Comparison of ENCODE assay signal across 13 mouse cellular contexts in genomic region chr13:40649096-40650035, GRCm38 (mm10).
DNase-seq lines count a peak whose midpoint lies in the region; ATAC-seq and TF ChIP-seq lines count a peak whose summit lies in the region.
"Had no signal": no experiment of that assay in that cellular context is flagged by ENCODE, and none has a peak within 500 bp of the region (broad histone marks: within the 10 kb centered on the region; RNA-seq: fewer than 3 reads in every experiment).

No protein-coding gene starts in this region.

- no peak overlapping the region for H3K27ac ChIP-seq in heart, embryonic 11.5 days (ENCODE audit: low read depth, low read length)
- H3K27ac ChIP-seq in ES-E14 (ENCODE audit: insufficient read depth, low read depth, low read length, poor library complexity, severe bottlenecking), result no peak overlapping the region
- no peak overlapping the region for H3K27ac ChIP-seq in forebrain, embryonic 16.5 days (ENCODE audit: low read length)
- H3K27ac ChIP-seq in midbrain, embryonic 12.5 days (replicated peaks), result no peak overlapping the region
- H3K27ac ChIP-seq: left cerebral cortex, adult 2 months; liver, embryonic 15.5 days had no signal

- no peak for DNase-seq in heart, adult 9 months (ENCODE audit: low spot score in 2 of 2)
- peak; percentile 73 for DNase-seq in ES-E14 (ENCODE audit: low read depth, low spot score)
- DNase-seq in frontal cortex, postnatal 10 days (ENCODE audit: low spot score in 2 of 2), result no peak
- DNase-seq in adrenal gland, adult 8-10 months, result no peak
- DNase-seq in cerebellum, postnatal 4 days (ENCODE audit: low spot score in 2 of 2), result no peak
- DNase-seq: cerebellum, adult 11 months; gastrocnemius, postnatal 36 days; kidney, adult 2 months had no signal

- ATAC-seq in heart, embryonic 11.5 days (replicated peaks; ENCODE audit: insufficient number of reproducible peaks, low FRiP score, low TSS enrichment), result no peak
- no peak for ATAC-seq in forebrain, embryonic 16.5 days
- peak; percentile 70 for ATAC-seq in midbrain, embryonic 12.5 days (ENCODE audit: low FRiP score, low read depth)

- H3K9ac ChIP-seq in heart, embryonic 11.5 days (ENCODE audit: low read depth, low read length), result 0 out of 2 replicates have a peak overlapping the region, but pooled peaks have one; percentile 34
- no peak overlapping the region for H3K9ac ChIP-seq in ES-E14 (ENCODE audit: insufficient read depth, low read depth, low read length, poor library complexity, severe bottlenecking)
- no peak overlapping the region for H3K9ac ChIP-seq in forebrain, embryonic 16.5 days (replicated peaks; ENCODE audit: low read depth, low read length)
- no peak overlapping the region; the same call in 1 of the 2 replicates for H3K9ac ChIP-seq in midbrain, embryonic 12.5 days (replicated peaks)
- H3K9ac ChIP-seq: liver, embryonic 15.5 days had no signal

- no peak overlapping the region for H3K4me3 ChIP-seq in heart, embryonic 11.5 days (ENCODE audit: low read depth, low read length)
- no peak overlapping the region for H3K4me3 ChIP-seq in ES-E14 (ENCODE audit: insufficient read depth in 1 of 2, low read depth in 1 of 2, low read length in 2 of 2, poor library complexity in 1 of 2, severe bottlenecking in 1 of 2)
- no peak overlapping the region for H3K4me3 ChIP-seq in forebrain, embryonic 16.5 days (replicated peaks; ENCODE audit: low read length)
- H3K4me3 ChIP-seq in midbrain, embryonic 12.5 days, result no peak overlapping the region
- H3K4me3 ChIP-seq: left cerebral cortex, adult 2 months; liver, embryonic 15.5 days had no signal

- H3K36me3 ChIP-seq in heart, embryonic 11.5 days (ENCODE audit: control insufficient read depth, insufficient read depth, low read length), result no peaks in the 10 kb centered on the region
- H3K36me3 ChIP-seq in ES-E14 (ENCODE audit: control insufficient read depth, insufficient read depth, low read length, poor library complexity, severe bottlenecking), result no peaks in the 10 kb centered on the region
- no peaks in the 10 kb centered on the region for H3K36me3 ChIP-seq in forebrain, embryonic 16.5 days (ENCODE audit: control insufficient read depth, insufficient read depth)
- H3K36me3 ChIP-seq in midbrain, embryonic 12.5 days, result no peaks in the 10 kb centered on the region
- H3K36me3 ChIP-seq: liver, embryonic 15.5 days had no signal

- peak overlapping the region; percentile 29; the same call in 1 of the 2 replicates for H3K4me2 ChIP-seq in heart, embryonic 11.5 days
- 0 out of 2 replicates have a peak overlapping the region, but pooled peaks have one; percentile 3 for H3K4me2 ChIP-seq in forebrain, embryonic 16.5 days (ENCODE audit: low read length)
- H3K4me2 ChIP-seq in midbrain, embryonic 12.5 days (replicated peaks), result peak overlapping the region; percentile 34
- H3K4me2 ChIP-seq: liver, embryonic 15.5 days had no signal

- no peaks in the 10 kb centered on the region for H3K27me3 ChIP-seq in heart, embryonic 11.5 days (ENCODE audit: control insufficient read depth, insufficient read depth, low read length)
- no peaks in the 10 kb centered on the region for H3K27me3 ChIP-seq in forebrain, embryonic 16.5 days (replicated peaks; ENCODE audit: control insufficient read depth, insufficient read depth, low read length)
- peaks cover 15% of the 10 kb centered on the region; the same call in 1 of the 2 replicates for H3K27me3 ChIP-seq in midbrain, embryonic 12.5 days
- H3K27me3 ChIP-seq: liver, embryonic 15.5 days had no signal

- WGBS in heart, embryonic 11.5 days (ENCODE audit: insufficient replicate concordance), result 44% methylated on average over 10 of the region's 10 CpGs
- 33% methylated on average over 10 of the region's 10 CpGs for WGBS in forebrain, embryonic 16.5 days
- 27% methylated on average over 10 of the region's 10 CpGs for WGBS in midbrain, embryonic 12.5 days

- in situ Hi-C loops in ES-E14 (cut with MboI; ENCODE audit: low sequenced_read_pairs in 2 of 2, unreplicated experiment in 2 of 2), result no loop called here

- no peaks in the 10 kb centered on the region for H3K9me3 ChIP-seq in heart, embryonic 11.5 days (replicated peaks; ENCODE audit: control insufficient read depth, low read length)
- H3K9me3 ChIP-seq in ES-E14 (ENCODE audit: control insufficient read depth, insufficient read depth, low read depth, low read length), result no peaks in the 10 kb centered on the region
- no peaks in the 10 kb centered on the region for H3K9me3 ChIP-seq in forebrain, embryonic 16.5 days (ENCODE audit: control insufficient read depth, low read length)
- no peaks in the 10 kb centered on the region for H3K9me3 ChIP-seq in midbrain, embryonic 12.5 days
- H3K9me3 ChIP-seq: liver, embryonic 15.5 days had no signal

- H3K4me1 ChIP-seq in heart, embryonic 11.5 days (ENCODE audit: control insufficient read depth, insufficient read depth, low read length), result 0 out of 2 replicates have a peak, but pooled peaks cover 3% of the 10 kb centered on the region
- peaks cover 3 to 7% of the 10 kb centered on the region in 2 experiments for H3K4me1 ChIP-seq in ES-E14 (ENCODE audit: control insufficient read depth in 2 of 2, insufficient read depth in 2 of 2, low read length in 2 of 2, poor library complexity in 1 of 2)
- peaks cover 5% of the 10 kb centered on the region; the same call in 1 of the 2 replicates for H3K4me1 ChIP-seq in forebrain, embryonic 16.5 days (replicated peaks; ENCODE audit: control insufficient read depth, insufficient read depth, low read length)
- H3K4me1 ChIP-seq in midbrain, embryonic 12.5 days, result peaks cover 11% of the 10 kb centered on the region
- H3K4me1 ChIP-seq: liver, embryonic 15.5 days had no signal

TF ChIP-seq in ES-E14, 5 proteins besides CTCF, POLR2A, EP300 and RAD21:
- TF ChIP-seq HCFC1 (IDR thresholded peaks at IDR 0.05; ENCODE audit: borderline replicate concordance, insufficient read depth, low read length), result no peak
- no peak for TF ChIP-seq ZNF384 (IDR thresholded peaks at IDR 0.05; ENCODE audit: low read depth, low read length)
- no peak for TF ChIP-seq CHD2 (IDR thresholded peaks at IDR 0.05; ENCODE audit: low read depth, low read length)
- no peak for TF ChIP-seq MAFK (IDR thresholded peaks at IDR 0.05; ENCODE audit: insufficient read depth, low read depth, low read length)
- TF ChIP-seq ZC3H11A (IDR thresholded peaks at IDR 0.05; ENCODE audit: borderline replicate concordance, low read depth, low read length), result no peak
